Mouse (Mus musculus): Measurements from ENCODE around the gene Dtnb. TPM values are rescaled to one million over a fixed set of nuclear protein-coding genes. Genes with fewer than 3 reads are reported as not detected.

The Dtnb gene
- polyA plus RNA-seq, 1 experiment from 2014 or later = 16.3 TPM

GRCm38 (mm10) chr12:3695741-3696501 is 123.7 kb downstream of the Dtnb start:
- H3K27me3 ChIP-seq = no peaks in the 10 kb centered on the region
- no peak overlapping the region for H3K9ac ChIP-seq
- H3K4me2 ChIP-seq = no peak overlapping the region
- 48% methylated on average over 5 of the region's 5 CpGs for WGBS (ENCODE audit: insufficient replicate concordance)
- no peak for ATAC-seq (ENCODE audit: low read depth)
- no peak for DNase-seq
- no peak overlapping the region for H3K4me3 ChIP-seq (replicated peaks)
- no peaks in the 10 kb centered on the region for H3K36me3 ChIP-seq
- no peaks in the 10 kb centered on the region for H3K9me3 ChIP-seq (replicated peaks)
- H3K4me1 ChIP-seq (replicated peaks) = peaks cover 27% of the 10 kb centered on the region
- H3K27ac ChIP-seq = no peak overlapping the region

GRCm38 (mm10) chr12:3700503-3700902 is 128.3 kb downstream of the Dtnb start:
- ATAC-seq (ENCODE audit: low read depth) = no peak

GRCm38 (mm10) chr12:3702903-3703302 is 130.7 kb downstream of the Dtnb start:
- H3K4me2 ChIP-seq = no peak overlapping the region

More at GRCm38 (mm10) chr12:3700503-3700902, 128.3 kb downstream of the Dtnb start:
- DNase-seq = no peak
- WGBS (ENCODE audit: insufficient replicate concordance) = 66% methylated on average over 4 of the region's 4 CpGs
- no peaks in the 10 kb centered on the region for H3K9me3 ChIP-seq (replicated peaks)
- H3K4me3 ChIP-seq (replicated peaks) = no peak overlapping the region
- no peaks in the 10 kb centered on the region for H3K4me1 ChIP-seq (replicated peaks)
- H3K9ac ChIP-seq = no peak overlapping the region
- H3K27me3 ChIP-seq = no peaks in the 10 kb centered on the region
- no peaks in the 10 kb centered on the region for H3K36me3 ChIP-seq
- no peak overlapping the region for H3K27ac ChIP-seq
- no peak overlapping the region for H3K4me2 ChIP-seq

DNA sequence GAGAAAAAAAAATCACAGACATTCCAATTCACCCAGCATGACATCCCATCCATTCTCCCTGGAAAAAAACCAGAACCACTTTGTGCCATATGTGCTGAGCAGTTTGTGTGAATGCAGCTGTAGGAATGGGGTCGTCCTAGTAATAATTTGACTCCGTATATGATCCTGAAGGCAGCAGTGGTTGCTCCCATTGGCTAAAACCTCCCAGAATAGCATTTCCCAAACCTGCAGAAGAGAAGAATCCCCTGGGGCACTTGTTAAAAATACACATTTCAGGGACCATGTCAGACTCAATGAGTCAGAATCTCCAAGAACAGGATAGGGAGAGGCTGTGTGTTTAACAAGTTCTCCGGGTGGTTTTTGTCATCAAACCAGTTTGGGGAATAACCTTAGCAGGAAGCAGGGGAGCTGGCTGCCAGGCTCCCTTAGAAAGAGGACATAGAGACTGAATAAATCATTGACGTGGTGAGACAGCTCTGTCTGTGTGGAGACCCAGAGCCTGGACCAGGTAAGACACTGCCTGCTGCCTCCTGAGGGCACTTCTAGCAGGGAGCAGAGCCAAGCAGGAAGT is 147.1 kb downstream of the Dtnb start:
- no peak for ATAC-seq (ENCODE audit: low read depth)
- Histone ChIP-seq H3K9me3 (replicated peaks) (no peaks in the 10 kb centered on the region), H3K27ac (no peak overlapping the region), H3K27me3 (no peaks in the 10 kb centered on the region), H3K4me1 (replicated peaks) (no peaks in the 10 kb centered on the region), H3K4me2 (no peak overlapping the region), H3K36me3 (0 out of 2 replicates have a peak, but pooled peaks cover 2% of the 10 kb centered on the region), H3K9ac (no peak overlapping the region), H3K4me3 (replicated peaks) (no peak overlapping the region)
- no peak for DNase-seq
- WGBS (ENCODE audit: insufficient replicate concordance) = 74% methylated on average over 4 of the region's 4 CpGs

More at GRCm38 (mm10) chr12:3702903-3703302, 130.7 kb downstream of the Dtnb start:
- Histone ChIP-seq H3K27ac (no peak overlapping the region), H3K9ac (no peak overlapping the region), H3K4me3 (replicated peaks) (no peak overlapping the region), H3K27me3 (no peaks in the 10 kb centered on the region), H3K4me1 (replicated peaks) (no peaks in the 10 kb centered on the region), H3K9me3 (replicated peaks) (no peaks in the 10 kb centered on the region), H3K36me3 (no peaks in the 10 kb centered on the region)
- DNase-seq (no peak), ATAC-seq (ENCODE audit: low read depth) (no peak)
- WGBS (ENCODE audit: insufficient replicate concordance) = 80% methylated on average over 7 of the region's 7 CpGs

GRCm38 (mm10) chr12:3720527-3720926 is 148.3 kb downstream of the Dtnb start:
- WGBS (ENCODE audit: insufficient replicate concordance) = 87% methylated on average over 2 of the region's 2 CpGs
- 0 out of 2 replicates have a peak, but pooled peaks cover 2% of the 10 kb centered on the region for H3K36me3 ChIP-seq
- H3K4me3 ChIP-seq (replicated peaks) = no peak overlapping the region
- H3K4me1 ChIP-seq (replicated peaks) = peaks cover 4% of the 10 kb centered on the region; the same call in 1 of the 2 replicates
- ATAC-seq (ENCODE audit: low read depth) (no peak), DNase-seq (no peak)
- H3K9ac ChIP-seq = no peak overlapping the region
- H3K9me3 ChIP-seq (replicated peaks) = no peaks in the 10 kb centered on the region
- H3K4me2 ChIP-seq = no peak overlapping the region
- H3K27me3 ChIP-seq = no peaks in the 10 kb centered on the region
- no peak overlapping the region for H3K27ac ChIP-seq

- Histone ChIP-seq H3K9me3 (replicated peaks) (no peaks in the 10 kb centered on the region), H3K4me1 (replicated peaks) (peaks cover 4% of the 10 kb centered on the region; the same call in 1 of the 2 replicates), H3K9ac (no peak overlapping the region), H3K4me3 (replicated peaks) (no peak overlapping the region), H3K27ac (no peak overlapping the region), H3K36me3 (no peaks in the 10 kb centered on the region), H3K27me3 (no peaks in the 10 kb centered on the region), H3K4me2 (no peak overlapping the region)
- 35% methylated on average over 3 of the region's 3 CpGs for WGBS (ENCODE audit: insufficient replicate concordance)
- no peak for DNase-seq
- no peak for ATAC-seq (ENCODE audit: low read depth)
Measured at GRCm38 (mm10) chr12:3723762-3724161, 151.6 kb downstream of the Dtnb start.

DNA sequence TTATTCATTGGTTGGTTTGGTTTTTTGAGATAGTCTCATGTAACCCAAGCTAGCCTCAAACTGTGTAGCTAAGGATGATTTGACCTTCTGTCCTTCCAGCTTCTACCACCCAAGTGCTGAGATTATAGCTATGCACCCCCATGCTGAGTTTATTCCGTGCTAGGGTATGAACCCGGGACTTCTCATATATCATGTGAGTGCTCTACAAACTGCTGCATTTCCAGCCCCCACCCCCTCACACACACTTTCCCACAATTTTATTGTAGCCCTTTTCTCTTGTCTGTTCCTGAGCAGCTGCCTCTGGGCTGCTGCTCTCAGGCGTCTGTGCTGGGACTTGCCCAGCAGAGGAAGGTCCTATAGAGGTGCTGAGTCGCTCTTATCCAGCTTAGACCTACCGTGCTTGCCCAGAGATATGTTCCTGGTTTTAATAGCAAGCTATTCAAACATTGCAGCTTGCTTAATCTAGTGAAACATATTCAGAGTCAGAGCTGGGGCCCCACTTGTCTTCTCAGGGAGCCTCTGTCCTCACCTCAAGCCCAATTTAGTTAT is 152.7 kb downstream of the Dtnb start:
- Histone ChIP-seq H3K4me3 (replicated peaks) (no peak overlapping the region), H3K9ac (no peak overlapping the region), H3K27ac (no peak overlapping the region), H3K4me1 (replicated peaks) (peaks cover 4% of the 10 kb centered on the region; the same call in 1 of the 2 replicates), H3K4me2 (no peak overlapping the region), H3K27me3 (no peaks in the 10 kb centered on the region), H3K9me3 (replicated peaks) (no peaks in the 10 kb centered on the region), H3K36me3 (no peaks in the 10 kb centered on the region)
- DNase-seq (no peak), ATAC-seq (ENCODE audit: low read depth) (no peak)
- 41% methylated on average over 5 of the region's 5 CpGs for WGBS (ENCODE audit: insufficient replicate concordance)

GRCm38 (mm10) chr12:3729521-3730075 is 157.4 kb downstream of the Dtnb start:
- H3K4me2 ChIP-seq = no peak overlapping the region
- peaks cover 4% of the 10 kb centered on the region; the same call in 1 of the 2 replicates for H3K4me1 ChIP-seq (replicated peaks)
- no peaks in the 10 kb centered on the region for H3K27me3 ChIP-seq
- no peak for DNase-seq
- no peak overlapping the region for H3K4me3 ChIP-seq (replicated peaks)
- no peak overlapping the region for H3K27ac ChIP-seq
- no peak for ATAC-seq (ENCODE audit: low read depth)
- 82% methylated on average over 6 of the region's 6 CpGs for WGBS (ENCODE audit: insufficient replicate concordance)
- no peaks in the 10 kb centered on the region for H3K9me3 ChIP-seq (replicated peaks)
- H3K36me3 ChIP-seq = no peaks in the 10 kb centered on the region
- no peak overlapping the region for H3K9ac ChIP-seq

DNA sequence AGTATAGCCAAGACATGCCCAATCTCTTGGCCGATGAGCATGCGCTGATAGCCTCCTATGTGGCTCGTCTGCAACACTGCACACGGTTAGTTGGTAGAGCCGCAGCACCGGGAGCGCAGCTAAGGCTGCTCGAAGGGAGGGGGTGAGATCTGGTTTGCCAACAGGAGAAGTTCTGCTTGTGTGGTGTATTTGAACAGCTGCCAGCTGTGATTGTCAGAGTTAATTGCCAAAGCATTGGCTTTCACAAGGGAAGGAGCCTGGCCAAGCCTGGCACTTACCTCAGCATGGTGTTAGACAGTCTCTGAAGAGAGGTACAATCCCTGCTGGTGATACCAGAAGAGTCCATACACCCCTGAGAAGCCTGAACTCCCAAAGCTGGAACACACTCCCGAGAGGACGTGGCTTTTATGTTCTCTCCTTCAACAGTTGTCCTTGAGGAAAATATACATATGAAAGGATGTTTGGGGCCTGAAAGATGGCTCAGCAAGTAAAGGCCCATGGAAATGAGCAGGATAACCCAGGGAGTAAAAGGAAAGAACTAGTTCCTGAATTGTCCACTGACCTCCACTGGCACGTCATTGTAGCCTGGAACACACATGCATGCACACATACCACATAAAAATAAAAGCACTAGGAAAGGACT is 160.6 kb downstream of the Dtnb start:
- Histone ChIP-seq H3K4me3 (replicated peaks) (no peak overlapping the region), H3K4me2 (no peak overlapping the region), H3K9me3 (replicated peaks) (no peaks in the 10 kb centered on the region), H3K36me3 (no peaks in the 10 kb centered on the region; the same call in 1 of the 2 replicates), H3K27me3 (no peaks in the 10 kb centered on the region), H3K4me1 (replicated peaks) (no peaks in the 10 kb centered on the region), H3K9ac (no peak overlapping the region), H3K27ac (no peak overlapping the region)
- ATAC-seq (ENCODE audit: low read depth) (no peak), DNase-seq (no peak)
- 71% methylated on average over 11 of the region's 11 CpGs for WGBS (ENCODE audit: insufficient replicate concordance)

GRCm38 (mm10) chr12:3733328-3733727 is 161.1 kb downstream of the Dtnb start:
- no peaks in the 10 kb centered on the region; the same call in 1 of the 2 replicates for H3K36me3 ChIP-seq
- ATAC-seq (ENCODE audit: low read depth) = no peak
- no peak overlapping the region for H3K9ac ChIP-seq
- no peak overlapping the region for H3K4me2 ChIP-seq
- H3K4me1 ChIP-seq (replicated peaks) = peaks cover 5% of the 10 kb centered on the region
- no peak overlapping the region for H3K4me3 ChIP-seq (replicated peaks)
- no peak for DNase-seq
- no peaks in the 10 kb centered on the region for H3K9me3 ChIP-seq (replicated peaks)
- H3K27me3 ChIP-seq = no peaks in the 10 kb centered on the region
- WGBS (ENCODE audit: insufficient replicate concordance) = 47% methylated on average over 7 of the region's 7 CpGs
- no peak overlapping the region for H3K27ac ChIP-seq

DNA sequence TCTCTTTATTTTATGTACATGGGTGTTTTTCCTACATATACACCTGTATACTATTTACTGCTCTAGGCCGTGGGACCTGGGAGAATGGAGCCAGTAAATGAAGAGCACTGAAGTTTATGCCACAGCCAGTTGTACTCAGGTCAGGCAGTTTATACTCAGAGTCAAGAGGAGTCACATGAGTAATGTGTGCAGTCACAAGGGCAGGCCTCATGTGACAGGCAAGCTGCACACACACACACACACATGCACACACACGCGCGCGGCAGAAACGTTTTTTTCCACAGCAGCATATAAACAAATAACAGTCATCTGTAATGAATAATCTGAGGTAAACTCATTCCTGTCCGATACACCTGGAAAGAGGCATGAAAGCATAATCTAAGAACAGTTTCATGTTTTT is 164.8 kb downstream of the Dtnb start:
- H3K36me3 ChIP-seq = no peaks in the 10 kb centered on the region; the same call in 1 of the 2 replicates
- peaks cover 24% of the 10 kb centered on the region for H3K4me1 ChIP-seq (replicated peaks)
- H3K27me3 ChIP-seq = no peaks in the 10 kb centered on the region
- H3K27ac ChIP-seq = no peak overlapping the region
- H3K4me2 ChIP-seq = no peak overlapping the region
- DNase-seq = no peak
- no peaks in the 10 kb centered on the region for H3K9me3 ChIP-seq (replicated peaks)
- no peak for ATAC-seq (ENCODE audit: low read depth)
- no peak overlapping the region for H3K9ac ChIP-seq
- H3K4me3 ChIP-seq (replicated peaks) = no peak overlapping the region
- WGBS (ENCODE audit: insufficient replicate concordance) = 87% methylated on average over 7 of the region's 7 CpGs

Measured in liver, embryonic 13.5 days (tissue).